Mouse (Mus musculus): ENCODE measurements around the gene Got1. TPM values are rescaled to one million over a fixed set of nuclear protein-coding genes. Genes with fewer than 3 reads are reported as not detected.
A peak's percentile ranks its signal among the peaks of the same experiment; 100 is the strongest.

Gene Got1
- polyA plus RNA-seq, 1 experiment = 69.8 TPM

- no peak for TF ChIP-seq MYOG (IDR thresholded peaks at IDR 0.05; ENCODE audit: control insufficient read depth, extremely low read depth, insufficient read length)
- TF ChIP-seq CTCF (IDR thresholded peaks at IDR 0.05; ENCODE audit: control insufficient read depth, insufficient read depth, insufficient read length) = no peak
- no peak for TF ChIP-seq MYOD1 (IDR thresholded peaks at IDR 0.05; ENCODE audit: control insufficient read depth, insufficient read length, low read depth)
- no peak for TF ChIP-seq CEBPB (IDR thresholded peaks at IDR 0.05; ENCODE audit: low read depth)
- no peak for TF ChIP-seq MAX (IDR thresholded peaks at IDR 0.05)
- no peak for TF ChIP-seq FOSL1 (IDR thresholded peaks at IDR 0.05; ENCODE audit: insufficient read depth, low read length, poor library complexity, severe bottlenecking)
- no peak for TF ChIP-seq USF1 (IDR thresholded peaks at IDR 0.05; ENCODE audit: low read depth)
- Histone ChIP-seq H3K4me3 (ENCODE audit: insufficient read depth, poor library complexity, severe bottlenecking) (no peak overlapping the region), H3ac (ENCODE audit: control insufficient read depth, insufficient read length, low read depth) (no peak overlapping the region), H3K27me3 (ENCODE audit: control insufficient read depth, insufficient read depth, insufficient read length) (peaks cover 4% of the 10 kb centered on the region), H3K79me3 (ENCODE audit: low read depth) (no peaks in the 10 kb centered on the region), H3K36me3 (ENCODE audit: control insufficient read depth, insufficient read depth) (no peaks in the 10 kb centered on the region), H3K79me2 (ENCODE audit: control insufficient read depth, insufficient read depth) (no peaks in the 10 kb centered on the region)
Observed at GRCm38 (mm10) chr19:43546337-43547117, 22.1 kb upstream of the Got1 start.

GRCm38 (mm10) chr19:43535372-43535771, 11.0 kb upstream of the Got1 start:
- H3K79me3 ChIP-seq (ENCODE audit: low read depth) = no peaks in the 10 kb centered on the region
- no peak for TF ChIP-seq MYOD1 (IDR thresholded peaks at IDR 0.05; ENCODE audit: control insufficient read depth, insufficient read length, low read depth)
- no peak for TF ChIP-seq CTCF (IDR thresholded peaks at IDR 0.05; ENCODE audit: control insufficient read depth, insufficient read depth, insufficient read length)
- no peak for TF ChIP-seq FOSL1 (IDR thresholded peaks at IDR 0.05; ENCODE audit: insufficient read depth, low read length, poor library complexity, severe bottlenecking)
- no peak for TF ChIP-seq CEBPB (IDR thresholded peaks at IDR 0.05; ENCODE audit: low read depth)
- no peak for TF ChIP-seq USF1 (IDR thresholded peaks at IDR 0.05; ENCODE audit: low read depth)
- TF ChIP-seq MYOG (IDR thresholded peaks at IDR 0.05; ENCODE audit: control insufficient read depth, extremely low read depth, insufficient read length) = no peak
- no peak for TF ChIP-seq MAX (IDR thresholded peaks at IDR 0.05)
- H3ac ChIP-seq (ENCODE audit: control insufficient read depth, insufficient read length, low read depth) = no peak overlapping the region
- H3K4me3 ChIP-seq (ENCODE audit: insufficient read depth, poor library complexity, severe bottlenecking) = no peak overlapping the region
- H3K27me3 ChIP-seq (ENCODE audit: control insufficient read depth, insufficient read depth, insufficient read length) = no peaks in the 10 kb centered on the region
- no peaks in the 10 kb centered on the region for H3K36me3 ChIP-seq (ENCODE audit: control insufficient read depth, insufficient read depth)
- H3K79me2 ChIP-seq (ENCODE audit: control insufficient read depth, insufficient read depth) = no peaks in the 10 kb centered on the region

- H3ac ChIP-seq (ENCODE audit: control insufficient read depth, insufficient read length, low read depth) = no peak overlapping the region
- TF ChIP-seq MYOD1 (IDR thresholded peaks at IDR 0.05; ENCODE audit: control insufficient read depth, insufficient read length, low read depth) = no peak
- TF ChIP-seq MAX (IDR thresholded peaks at IDR 0.05) = no peak
- TF ChIP-seq USF1 (IDR thresholded peaks at IDR 0.05; ENCODE audit: low read depth) = no peak
- TF ChIP-seq CTCF (IDR thresholded peaks at IDR 0.05; ENCODE audit: control insufficient read depth, insufficient read depth, insufficient read length) = no peak
- no peak for TF ChIP-seq MYOG (IDR thresholded peaks at IDR 0.05; ENCODE audit: control insufficient read depth, extremely low read depth, insufficient read length)
- TF ChIP-seq FOSL1 (IDR thresholded peaks at IDR 0.05; ENCODE audit: insufficient read depth, low read length, poor library complexity, severe bottlenecking) = no peak
- TF ChIP-seq CEBPB (IDR thresholded peaks at IDR 0.05; ENCODE audit: low read depth) = no peak
- no peaks in the 10 kb centered on the region for H3K27me3 ChIP-seq (ENCODE audit: control insufficient read depth, insufficient read depth, insufficient read length)
- no peaks in the 10 kb centered on the region for H3K36me3 ChIP-seq (ENCODE audit: control insufficient read depth, insufficient read depth)
- no peak overlapping the region for H3K4me3 ChIP-seq (ENCODE audit: insufficient read depth, poor library complexity, severe bottlenecking)
- no peaks in the 10 kb centered on the region for H3K79me3 ChIP-seq (ENCODE audit: low read depth)
- H3K79me2 ChIP-seq (ENCODE audit: control insufficient read depth, insufficient read depth) = no peaks in the 10 kb centered on the region
Observed at GRCm38 (mm10) chr19:43530921-43531320, 6.5 kb upstream of the Got1 start.

- H3ac ChIP-seq (ENCODE audit: control insufficient read depth, insufficient read length, low read depth) = no peak overlapping the region
- no peaks in the 10 kb centered on the region for H3K79me3 ChIP-seq (ENCODE audit: low read depth)
- no peaks in the 10 kb centered on the region for H3K79me2 ChIP-seq (ENCODE audit: control insufficient read depth, insufficient read depth)
- H3K36me3 ChIP-seq (ENCODE audit: control insufficient read depth, insufficient read depth) = no peaks in the 10 kb centered on the region
- H3K4me3 ChIP-seq (ENCODE audit: insufficient read depth, poor library complexity, severe bottlenecking) = no peak overlapping the region
- no peak for TF ChIP-seq USF1 (IDR thresholded peaks at IDR 0.05; ENCODE audit: low read depth)
- TF ChIP-seq FOSL1 (IDR thresholded peaks at IDR 0.05; ENCODE audit: insufficient read depth, low read length, poor library complexity, severe bottlenecking) = no peak
- TF ChIP-seq MYOG (IDR thresholded peaks at IDR 0.05; ENCODE audit: control insufficient read depth, extremely low read depth, insufficient read length) = no peak
- TF ChIP-seq CTCF (IDR thresholded peaks at IDR 0.05; ENCODE audit: control insufficient read depth, insufficient read depth, insufficient read length) = peak; percentile 69
- peak; percentile 60 for TF ChIP-seq MAX (IDR thresholded peaks at IDR 0.05)
- no peak for TF ChIP-seq CEBPB (IDR thresholded peaks at IDR 0.05; ENCODE audit: low read depth)
- H3K27me3 ChIP-seq (ENCODE audit: control insufficient read depth, insufficient read depth, insufficient read length) = no peaks in the 10 kb centered on the region
Observed at GRCm38 (mm10) chr19:43530197-43530770, 5.9 kb upstream of the Got1 start.

- Histone ChIP-seq H3K79me2 (ENCODE audit: control insufficient read depth, insufficient read depth) (peaks cover 12% of the 10 kb centered on the region), H3K79me3 (ENCODE audit: low read depth) (peaks cover 7% of the 10 kb centered on the region), H3K4me3 (ENCODE audit: insufficient read depth, poor library complexity, severe bottlenecking) (no peak overlapping the region), H3K36me3 (ENCODE audit: control insufficient read depth, insufficient read depth) (no peaks in the 10 kb centered on the region), H3K27me3 (ENCODE audit: control insufficient read depth, insufficient read depth, insufficient read length) (no peaks in the 10 kb centered on the region), H3ac (ENCODE audit: control insufficient read depth, insufficient read length, low read depth) (no peak overlapping the region)
- no peak for TF ChIP-seq MYOG (IDR thresholded peaks at IDR 0.05; ENCODE audit: control insufficient read depth, extremely low read depth, insufficient read length)
- TF ChIP-seq USF1 (IDR thresholded peaks at IDR 0.05; ENCODE audit: low read depth) = no peak
- no peak for TF ChIP-seq CTCF (IDR thresholded peaks at IDR 0.05; ENCODE audit: control insufficient read depth, insufficient read depth, insufficient read length)
- TF ChIP-seq MYOD1 (IDR thresholded peaks at IDR 0.05; ENCODE audit: control insufficient read depth, insufficient read length, low read depth) = no peak
- TF ChIP-seq MAX (IDR thresholded peaks at IDR 0.05) = no peak
Observed at GRCm38 (mm10) chr19:43528056-43528587, 3.7 kb upstream of the Got1 start.

Measured in C2C12 (cell line).